Mouse (Mus musculus): ENCODE data around the gene Rbm47. TPM values are rescaled to one million over a fixed set of nuclear protein-coding genes. Genes with fewer than 3 reads are reported as not detected.

Rbm47 gene
- polyA plus RNA-seq, 1 experiment from 2014 or later: 79.1 TPM

DNA sequence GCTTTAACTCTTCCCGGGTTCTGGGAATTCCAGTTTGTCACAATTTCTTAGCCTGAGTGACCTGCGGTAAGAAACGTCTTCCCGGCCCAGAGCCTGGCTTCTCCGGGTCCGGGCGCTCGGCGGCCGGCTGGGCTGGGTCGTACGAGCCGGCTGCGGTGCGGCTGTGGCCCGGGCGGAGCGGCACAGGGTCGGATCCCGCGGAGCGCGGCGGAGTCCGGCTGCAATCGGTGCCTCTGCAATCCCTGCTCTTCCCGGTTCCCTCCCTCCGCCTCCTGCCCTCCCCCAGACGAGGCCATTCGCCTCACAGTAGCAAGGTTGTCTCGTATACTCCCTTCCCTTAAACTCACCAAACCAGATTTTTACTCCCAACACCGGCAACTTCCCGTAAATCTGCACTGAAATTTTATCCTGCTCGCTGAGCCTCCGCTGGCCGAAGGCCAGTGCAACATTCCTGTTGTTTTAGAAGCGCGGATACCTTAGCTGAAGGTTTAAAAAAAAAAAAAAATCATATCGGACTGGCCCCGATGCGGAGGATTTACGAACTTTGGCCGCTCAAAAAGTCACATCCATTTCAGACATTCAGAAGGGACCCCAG is 22.1 kb downstream of the Rbm47 start:
- H3K9ac ChIP-seq (ENCODE audit: low read length): peak overlapping the region; percentile 81
- H3K27ac ChIP-seq (ENCODE audit: low read length): peak overlapping the region; percentile 99
- H3K36me3 ChIP-seq (ENCODE audit: control insufficient read depth, insufficient read depth, low read length): no peaks in the 10 kb centered on the region
- peak overlapping the region; percentile 59 for H3K4me2 ChIP-seq (ENCODE audit: low read depth, low read length)
- H3K9me3 ChIP-seq (replicated peaks; ENCODE audit: control insufficient read depth, low read length): no peaks in the 10 kb centered on the region
- peak overlapping the region; percentile 53 for H3K4me3 ChIP-seq (replicated peaks; ENCODE audit: low read length)
- peak; percentile 89 for ATAC-seq (ENCODE audit: insufficient read depth, low FRiP score)
- under 1% methylated on average over 43 of the region's 43 CpGs for WGBS
- peaks cover 7% of the 10 kb centered on the region; the same call in 1 of the 2 replicates for H3K27me3 ChIP-seq (ENCODE audit: control insufficient read depth, insufficient read depth, low read length)
- peaks cover 5% of the 10 kb centered on the region; the same call in 1 of the 2 replicates for H3K4me1 ChIP-seq (ENCODE audit: control insufficient read depth, insufficient read depth, low read length)

- Histone ChIP-seq H3K9me3 (replicated peaks; ENCODE audit: control insufficient read depth, low read length) (no peaks in the 10 kb centered on the region), H3K4me3 (replicated peaks; ENCODE audit: low read length) (peak overlapping the region; percentile 53), H3K4me2 (ENCODE audit: low read depth, low read length) (peak overlapping the region; percentile 59), H3K4me1 (ENCODE audit: control insufficient read depth, insufficient read depth, low read length) (peaks cover 5% of the 10 kb centered on the region; the same call in 1 of the 2 replicates), H3K9ac (ENCODE audit: low read length) (peak overlapping the region; percentile 81), H3K27me3 (ENCODE audit: control insufficient read depth, insufficient read depth, low read length) (peaks cover 7% of the 10 kb centered on the region; the same call in 1 of the 2 replicates), H3K36me3 (ENCODE audit: control insufficient read depth, insufficient read depth, low read length) (no peaks in the 10 kb centered on the region), H3K27ac (ENCODE audit: low read length) (peak overlapping the region; percentile 99)
- WGBS: 3% methylated on average over 18 of the region's 18 CpGs
- ATAC-seq (ENCODE audit: insufficient read depth, low FRiP score): no peak
These were observed 22.7 kb downstream of the Rbm47 start for GRCm38 (mm10) chr5:66150106-66150705.

GRCm38 (mm10) chr5:66149571-66149970 is 23.3 kb downstream of the Rbm47 start:
- Histone ChIP-seq H3K4me2 (ENCODE audit: low read depth, low read length) (peak overlapping the region; percentile 59), H3K4me3 (replicated peaks; ENCODE audit: low read length) (peak overlapping the region; percentile 53), H3K27me3 (ENCODE audit: control insufficient read depth, insufficient read depth, low read length) (peaks cover 7% of the 10 kb centered on the region; the same call in 1 of the 2 replicates), H3K36me3 (ENCODE audit: control insufficient read depth, insufficient read depth, low read length) (no peaks in the 10 kb centered on the region), H3K9me3 (replicated peaks; ENCODE audit: control insufficient read depth, low read length) (no peaks in the 10 kb centered on the region), H3K4me1 (ENCODE audit: control insufficient read depth, insufficient read depth, low read length) (peaks cover 5% of the 10 kb centered on the region; the same call in 1 of the 2 replicates), H3K9ac (ENCODE audit: low read length) (peak overlapping the region; percentile 43; the same call in 1 of the 2 replicates), H3K27ac (ENCODE audit: low read length) (no peak overlapping the region)
- 30% methylated on average over 3 of the region's 3 CpGs for WGBS
- no peak for ATAC-seq (ENCODE audit: insufficient read depth, low FRiP score)

GRCm38 (mm10) chr5:66149111-66149510 is 23.8 kb downstream of the Rbm47 start:
- H3K9ac ChIP-seq (ENCODE audit: low read length): peak overlapping the region; percentile 43; the same call in 1 of the 2 replicates
- H3K4me1 ChIP-seq (ENCODE audit: control insufficient read depth, insufficient read depth, low read length): peaks cover 5% of the 10 kb centered on the region; the same call in 1 of the 2 replicates
- no peaks in the 10 kb centered on the region for H3K36me3 ChIP-seq (ENCODE audit: control insufficient read depth, insufficient read depth, low read length)
- H3K4me2 ChIP-seq (ENCODE audit: low read depth, low read length): peak overlapping the region; percentile 38
- ATAC-seq (ENCODE audit: insufficient read depth, low FRiP score): no peak
- no peaks in the 10 kb centered on the region for H3K9me3 ChIP-seq (replicated peaks; ENCODE audit: control insufficient read depth, low read length)
- H3K27ac ChIP-seq (ENCODE audit: low read length): no peak overlapping the region
- H3K4me3 ChIP-seq (replicated peaks; ENCODE audit: low read length): peak overlapping the region; percentile 53
- 79% methylated on average over 2 of the region's 2 CpGs for WGBS
- H3K27me3 ChIP-seq (ENCODE audit: control insufficient read depth, insufficient read depth, low read length): peaks cover 7% of the 10 kb centered on the region; the same call in 1 of the 2 replicates

- H3K27me3 ChIP-seq (ENCODE audit: control insufficient read depth, insufficient read depth, low read length): peaks cover 7% of the 10 kb centered on the region; the same call in 1 of the 2 replicates
- H3K27ac ChIP-seq (ENCODE audit: low read length): no peak overlapping the region
- WGBS: 91% methylated on average over 3 of the region's 3 CpGs
- peaks cover 5% of the 10 kb centered on the region; the same call in 1 of the 2 replicates for H3K4me1 ChIP-seq (ENCODE audit: control insufficient read depth, insufficient read depth, low read length)
- H3K36me3 ChIP-seq (ENCODE audit: control insufficient read depth, insufficient read depth, low read length): no peaks in the 10 kb centered on the region
- H3K4me3 ChIP-seq (replicated peaks; ENCODE audit: low read length): no peak overlapping the region
- no peak for ATAC-seq (ENCODE audit: insufficient read depth, low FRiP score)
- H3K9me3 ChIP-seq (replicated peaks; ENCODE audit: control insufficient read depth, low read length): no peaks in the 10 kb centered on the region
- H3K4me2 ChIP-seq (ENCODE audit: low read depth, low read length): no peak overlapping the region
- H3K9ac ChIP-seq (ENCODE audit: low read length): no peak overlapping the region
These were observed 25.6 kb downstream of the Rbm47 start for GRCm38 (mm10) chr5:66147313-66147712.

DNA sequence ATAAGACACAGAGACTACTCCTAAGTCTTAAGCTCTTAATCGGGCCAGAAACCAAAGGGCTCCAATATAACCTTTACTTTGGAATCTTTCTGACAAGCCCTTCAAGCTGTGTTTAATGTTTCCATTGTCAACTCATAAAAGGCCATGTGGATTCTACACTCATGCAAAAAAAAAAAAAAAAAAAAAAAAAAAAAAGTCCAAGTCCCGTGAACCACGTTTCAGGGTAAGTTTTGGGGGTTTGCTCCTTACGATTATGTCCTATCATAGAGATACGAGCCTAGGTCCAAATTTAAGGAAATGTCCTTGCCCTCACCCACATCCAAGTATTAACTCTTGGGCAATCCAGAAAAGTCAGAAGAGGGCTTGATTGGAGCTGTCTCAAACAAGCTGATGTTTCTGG is 27.3 kb downstream of the Rbm47 start:
- Histone ChIP-seq H3K4me3 (replicated peaks; ENCODE audit: low read length) (no peak overlapping the region), H3K36me3 (ENCODE audit: control insufficient read depth, insufficient read depth, low read length) (no peaks in the 10 kb centered on the region), H3K9ac (ENCODE audit: low read length) (no peak overlapping the region), H3K27ac (ENCODE audit: low read length) (no peak overlapping the region), H3K27me3 (ENCODE audit: control insufficient read depth, insufficient read depth, low read length) (no peaks in the 10 kb centered on the region), H3K9me3 (replicated peaks; ENCODE audit: control insufficient read depth, low read length) (no peaks in the 10 kb centered on the region), H3K4me2 (ENCODE audit: low read depth, low read length) (no peak overlapping the region), H3K4me1 (ENCODE audit: control insufficient read depth, insufficient read depth, low read length) (no peaks in the 10 kb centered on the region)
- 80% methylated on average over 5 of the region's 5 CpGs for WGBS
- ATAC-seq (ENCODE audit: insufficient read depth, low FRiP score): no peak

DNA sequence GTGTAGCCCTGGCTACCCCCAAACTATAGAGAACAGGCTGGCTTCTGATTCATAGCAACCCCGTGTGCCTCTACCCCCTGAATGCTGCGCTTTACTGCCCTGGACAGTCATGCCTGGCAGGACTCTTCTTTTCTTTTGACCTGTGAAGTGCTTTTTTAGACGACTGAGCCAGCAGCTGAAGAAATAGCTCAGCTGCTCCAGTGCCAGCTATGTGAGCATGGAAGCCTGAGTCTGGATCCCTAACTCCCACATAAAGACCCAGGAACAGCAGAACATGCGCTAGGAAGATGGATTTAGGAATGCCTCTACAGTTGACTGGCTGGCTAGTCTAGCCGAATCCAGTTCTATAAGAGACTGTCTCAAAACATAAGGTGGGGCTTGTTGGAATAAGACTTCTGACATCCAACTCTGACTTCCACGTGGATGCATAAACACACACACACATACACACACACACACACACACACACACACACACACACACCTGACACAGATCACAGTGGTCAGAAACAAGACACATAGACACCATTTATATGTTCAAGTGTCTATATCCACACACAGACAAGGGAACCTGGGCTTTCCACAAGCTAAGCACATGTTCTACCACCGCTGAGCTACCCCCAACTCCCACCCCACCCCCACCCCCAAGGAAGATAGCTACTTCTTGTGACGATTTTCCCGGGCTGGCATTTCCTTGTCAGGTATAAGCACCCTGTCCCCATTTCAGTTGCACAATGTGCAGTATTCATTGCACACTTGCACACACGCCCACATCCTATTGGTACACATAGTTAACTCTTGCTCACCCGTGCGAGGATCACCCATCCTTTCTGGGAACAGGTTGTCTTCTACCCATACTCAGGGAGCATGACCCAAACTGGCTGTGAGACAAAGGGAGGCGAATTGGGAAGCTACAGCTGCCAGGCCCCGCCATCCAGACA is 29.6 kb downstream of the Rbm47 start:
- H3K36me3 ChIP-seq (ENCODE audit: control insufficient read depth, insufficient read depth, low read length): no peaks in the 10 kb centered on the region
- H3K9me3 ChIP-seq (replicated peaks; ENCODE audit: control insufficient read depth, low read length): no peaks in the 10 kb centered on the region
- 77% methylated on average over 14 of the region's 14 CpGs for WGBS
- H3K4me3 ChIP-seq (replicated peaks; ENCODE audit: low read length): no peak overlapping the region
- H3K9ac ChIP-seq (ENCODE audit: low read length): no peak overlapping the region
- no peaks in the 10 kb centered on the region for H3K27me3 ChIP-seq (ENCODE audit: control insufficient read depth, insufficient read depth, low read length)
- no peak overlapping the region for H3K27ac ChIP-seq (ENCODE audit: low read length)
- H3K4me1 ChIP-seq (ENCODE audit: control insufficient read depth, insufficient read depth, low read length): no peaks in the 10 kb centered on the region; the same call in 1 of the 2 replicates
- ATAC-seq (ENCODE audit: insufficient read depth, low FRiP score): peak; percentile 25; the same call in 1 of the 2 replicates
- no peak overlapping the region for H3K4me2 ChIP-seq (ENCODE audit: low read depth, low read length)

DNA sequence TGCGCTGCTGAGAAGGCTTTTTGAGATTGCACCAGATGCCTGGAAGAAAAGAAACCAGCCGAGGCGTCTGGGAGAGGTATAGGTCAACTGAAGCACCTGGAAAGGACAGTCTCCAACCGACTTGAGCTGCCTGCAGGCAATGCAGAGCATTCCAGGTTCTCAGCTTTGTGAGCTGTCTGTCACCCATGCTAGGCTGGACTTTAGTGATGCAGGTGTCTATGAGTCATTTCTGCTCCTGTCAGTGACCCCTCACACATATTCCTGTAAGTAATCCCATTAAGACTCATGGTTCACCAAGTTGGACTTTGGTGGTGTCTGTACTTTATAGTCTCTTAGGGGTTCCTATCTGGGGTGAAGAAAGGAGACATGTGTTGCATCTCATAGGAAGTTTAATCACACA is 31.4 kb downstream of the Rbm47 start:
- Histone ChIP-seq H3K4me3 (replicated peaks; ENCODE audit: low read length) (no peak overlapping the region), H3K4me2 (ENCODE audit: low read depth, low read length) (no peak overlapping the region), H3K27ac (ENCODE audit: low read length) (no peak overlapping the region), H3K9me3 (replicated peaks; ENCODE audit: control insufficient read depth, low read length) (no peaks in the 10 kb centered on the region), H3K27me3 (ENCODE audit: control insufficient read depth, insufficient read depth, low read length) (no peaks in the 10 kb centered on the region), H3K36me3 (ENCODE audit: control insufficient read depth, insufficient read depth, low read length) (no peaks in the 10 kb centered on the region), H3K4me1 (ENCODE audit: control insufficient read depth, insufficient read depth, low read length) (no peaks in the 10 kb centered on the region; the same call in 1 of the 2 replicates), H3K9ac (ENCODE audit: low read length) (no peak overlapping the region)
- no peak for ATAC-seq (ENCODE audit: insufficient read depth, low FRiP score)
- 81% methylated on average over 4 of the region's 4 CpGs for WGBS
